In genomic region chr1:158414198-158414597, GRCm38 (mm10) we compare ENCODE assay signal across 22 mouse cellular contexts. TPM values are rescaled to one million over a fixed set of nuclear protein-coding genes. Genes with fewer than 3 reads are reported as not detected.
DNase-seq lines count a peak whose midpoint lies in the region; ATAC-seq and TF ChIP-seq lines count a peak whose summit lies in the region.
"Had no signal": no experiment of that assay in that cellular context is flagged by ENCODE, and none has a peak within 500 bp of the region (broad histone marks: within the 10 kb centered on the region; RNA-seq: fewer than 3 reads in every experiment).

No protein-coding gene starts in this region.

- no peaks in the 10 kb centered on the region for H3K27me3 ChIP-seq in forebrain, embryonic 14.5 days (replicated peaks; ENCODE audit: control insufficient read depth, insufficient read depth, low read length)
- H3K27me3 ChIP-seq in forebrain, postnatal 0 days (ENCODE audit: insufficient read depth, low read length), result no peaks in the 10 kb centered on the region
- no peaks in the 10 kb centered on the region for H3K27me3 ChIP-seq in midbrain, embryonic 11.5 days (ENCODE audit: control insufficient read depth, insufficient read depth, low read length)
- H3K27me3 ChIP-seq in midbrain, embryonic 10.5 days (ENCODE audit: low read depth, poor library complexity, severe bottlenecking), result no peaks in the 10 kb centered on the region
- no peaks in the 10 kb centered on the region for H3K27me3 ChIP-seq in midbrain, embryonic 16.5 days (ENCODE audit: control insufficient read depth, insufficient read depth, low read depth, low read length)
- no peaks in the 10 kb centered on the region for H3K27me3 ChIP-seq in midbrain, embryonic 13.5 days
- H3K27me3 ChIP-seq: embryonic facial prominence, embryonic 13.5 days; embryonic facial prominence, embryonic 15.5 days had no signal

- peaks cover 4% of the 10 kb centered on the region; the same call in 1 of the 2 replicates for H3K4me1 ChIP-seq in forebrain, embryonic 14.5 days (ENCODE audit: control insufficient read depth, insufficient read depth, low read length)
- no peaks in the 10 kb centered on the region for H3K4me1 ChIP-seq in forebrain, postnatal 0 days (ENCODE audit: insufficient read depth)
- no peaks in the 10 kb centered on the region for H3K4me1 ChIP-seq in midbrain, embryonic 11.5 days (ENCODE audit: control insufficient read depth, insufficient read depth, low read length)
- peaks cover 3% of the 10 kb centered on the region; the same call in 1 of the 2 replicates for H3K4me1 ChIP-seq in midbrain, embryonic 10.5 days
- peaks cover 2% of the 10 kb centered on the region; the same call in 1 of the 2 replicates for H3K4me1 ChIP-seq in midbrain, embryonic 16.5 days (ENCODE audit: control insufficient read depth, insufficient read depth, low read length)
- H3K4me1 ChIP-seq in midbrain, embryonic 13.5 days (replicated peaks), result 0 out of 2 replicates have a peak, but pooled peaks cover 3% of the 10 kb centered on the region
- H3K4me1 ChIP-seq: embryonic facial prominence, embryonic 13.5 days; embryonic facial prominence, embryonic 15.5 days had no signal

- H3K27ac ChIP-seq in forebrain, embryonic 14.5 days (ENCODE audit: low read depth, low read length), result no peak overlapping the region
- no peak overlapping the region for H3K27ac ChIP-seq in forebrain, postnatal 0 days (ENCODE audit: low read depth, low read length)
- no peak overlapping the region for H3K27ac ChIP-seq in midbrain, embryonic 11.5 days (ENCODE audit: low read depth, low read length)
- H3K27ac ChIP-seq in midbrain, embryonic 10.5 days (replicated peaks), result no peak overlapping the region
- H3K27ac ChIP-seq in midbrain, embryonic 16.5 days (ENCODE audit: low read length), result no peak overlapping the region
- no peak overlapping the region for H3K27ac ChIP-seq in midbrain, embryonic 13.5 days
- H3K27ac ChIP-seq: embryonic facial prominence, embryonic 13.5 days; embryonic facial prominence, embryonic 15.5 days had no signal

- no peak for TF ChIP-seq CTCF in forebrain, postnatal 0 days (IDR thresholded peaks at IDR 0.05; ENCODE audit: low read depth)

- no peaks in the 10 kb centered on the region for H3K36me3 ChIP-seq in forebrain, embryonic 14.5 days (ENCODE audit: control insufficient read depth, insufficient read depth, low read length)
- no peaks in the 10 kb centered on the region; the same call in 1 of the 2 replicates for H3K36me3 ChIP-seq in forebrain, postnatal 0 days (ENCODE audit: insufficient read depth)
- H3K36me3 ChIP-seq in midbrain, embryonic 11.5 days (ENCODE audit: control insufficient read depth, insufficient read depth, low read length), result no peaks in the 10 kb centered on the region
- 0 out of 2 replicates have a peak, but pooled peaks cover 3% of the 10 kb centered on the region for H3K36me3 ChIP-seq in midbrain, embryonic 10.5 days
- no peaks in the 10 kb centered on the region for H3K36me3 ChIP-seq in midbrain, embryonic 16.5 days (ENCODE audit: control insufficient read depth, insufficient read depth, low read length)
- H3K36me3 ChIP-seq in midbrain, embryonic 13.5 days, result no peaks in the 10 kb centered on the region
- H3K36me3 ChIP-seq: embryonic facial prominence, embryonic 13.5 days; embryonic facial prominence, embryonic 15.5 days had no signal

- DNase-seq in forebrain, embryonic 14.5 days (ENCODE audit: low spot score), result no peak
- DNase-seq in forebrain, postnatal 0 days, result no peak
- peak; percentile 81 for DNase-seq in midbrain, embryonic 11.5 days (ENCODE audit: low spot score, missing footprints)
- no peak for DNase-seq in midbrain, embryonic 10.5 days (ENCODE audit: low spot score)
- DNase-seq: adrenal gland, adult 2 months; adrenal gland, postnatal 10 days; adrenal gland, postnatal 25 days; cerebellum, adult 11 months; cerebellum, adult 18-20 months; cerebellum, adult 8-10 months; cerebellum, adult 9-11 months; cerebellum, postnatal 14 days; cerebellum, postnatal 36 days; embryo, embryonic 11 days had no signal

- H3K4me2 ChIP-seq in forebrain, embryonic 14.5 days (ENCODE audit: low read length), result no peak overlapping the region
- no peak overlapping the region for H3K4me2 ChIP-seq in forebrain, postnatal 0 days (ENCODE audit: low read depth)
- no peak overlapping the region for H3K4me2 ChIP-seq in midbrain, embryonic 11.5 days
- no peak overlapping the region for H3K4me2 ChIP-seq in midbrain, embryonic 16.5 days (ENCODE audit: low read length)
- H3K4me2 ChIP-seq in midbrain, embryonic 13.5 days (replicated peaks), result no peak overlapping the region
- H3K4me2 ChIP-seq: embryonic facial prominence, embryonic 13.5 days; embryonic facial prominence, embryonic 15.5 days had no signal

- no peak overlapping the region for H3K9ac ChIP-seq in forebrain, embryonic 14.5 days (ENCODE audit: low read length)
- no peak overlapping the region for H3K9ac ChIP-seq in forebrain, postnatal 0 days
- H3K9ac ChIP-seq in midbrain, embryonic 11.5 days (ENCODE audit: low read length), result no peak overlapping the region
- no peak overlapping the region for H3K9ac ChIP-seq in midbrain, embryonic 16.5 days (ENCODE audit: low read depth, low read length)
- no peak overlapping the region for H3K9ac ChIP-seq in midbrain, embryonic 13.5 days (replicated peaks)
- H3K9ac ChIP-seq: embryonic facial prominence, embryonic 13.5 days; embryonic facial prominence, embryonic 15.5 days had no signal

- no peaks in the 10 kb centered on the region for H3K9me3 ChIP-seq in forebrain, embryonic 14.5 days (replicated peaks; ENCODE audit: control insufficient read depth, low read length)
- H3K9me3 ChIP-seq in forebrain, postnatal 0 days (ENCODE audit: low read length), result no peaks in the 10 kb centered on the region
- H3K9me3 ChIP-seq in midbrain, embryonic 11.5 days (ENCODE audit: control insufficient read depth, low read length), result no peaks in the 10 kb centered on the region
- H3K9me3 ChIP-seq in midbrain, embryonic 10.5 days (replicated peaks), result no peaks in the 10 kb centered on the region
- H3K9me3 ChIP-seq in midbrain, embryonic 16.5 days (replicated peaks; ENCODE audit: control insufficient read depth, low read length, poor library complexity, severe bottlenecking), result no peaks in the 10 kb centered on the region
- no peaks in the 10 kb centered on the region for H3K9me3 ChIP-seq in midbrain, embryonic 13.5 days
- H3K9me3 ChIP-seq: embryonic facial prominence, embryonic 13.5 days; embryonic facial prominence, embryonic 15.5 days had no signal

- 89% methylated on average over 2 of the region's 2 CpGs for WGBS in forebrain, embryonic 14.5 days
- 83% methylated on average over 2 of the region's 2 CpGs for WGBS in forebrain, postnatal 0 days
- 88% methylated on average over 2 of the region's 2 CpGs for WGBS in midbrain, embryonic 11.5 days
- WGBS in midbrain, embryonic 10.5 days, result 94% methylated on average over 2 of the region's 2 CpGs
- 83% methylated on average over 2 of the region's 2 CpGs for WGBS in midbrain, embryonic 16.5 days
- WGBS in midbrain, embryonic 13.5 days, result 87% methylated on average over 2 of the region's 2 CpGs

- no peak overlapping the region for H3K4me3 ChIP-seq in forebrain, embryonic 14.5 days (ENCODE audit: low read depth, low read length)
- H3K4me3 ChIP-seq in forebrain, postnatal 0 days (ENCODE audit: low read depth, low read length), result no peak overlapping the region
- no peak overlapping the region for H3K4me3 ChIP-seq in midbrain, embryonic 11.5 days (ENCODE audit: low read depth, low read length)
- H3K4me3 ChIP-seq in midbrain, embryonic 10.5 days, result no peak overlapping the region
- H3K4me3 ChIP-seq in midbrain, embryonic 16.5 days (ENCODE audit: low read depth, low read length), result no peak overlapping the region
- H3K4me3 ChIP-seq in midbrain, embryonic 13.5 days (replicated peaks), result no peak overlapping the region
- H3K4me3 ChIP-seq: embryonic facial prominence, embryonic 13.5 days; embryonic facial prominence, embryonic 15.5 days; erythroblast, embryonic 14.5 days had no signal

- 0 out of 2 replicates have a peak, but pooled peaks have one; percentile 37 for ATAC-seq in forebrain, embryonic 14.5 days
- ATAC-seq in forebrain, postnatal 0 days, result no peak
- no peak for ATAC-seq in midbrain, embryonic 11.5 days (ENCODE audit: low FRiP score)
- ATAC-seq in midbrain, embryonic 16.5 days, result 0 out of 2 replicates have a peak, but pooled peaks have one; percentile 57
- no peak for ATAC-seq in midbrain, embryonic 13.5 days

RNA-seq across cellular contexts. Expression of gene Astn1, which starts 52.1 kb away (rescaled TPM):
- polyA plus RNA-seq in forebrain, embryonic 14.5 days (2014; fragmentation: Nextera tagmentation; extraction: Ambion mirVana), result 38.4 and 40.1 TPM in 2 replicates
- 83.6 and 122 TPM in 2 replicates for total RNA-seq in forebrain, postnatal 0 days (2014; rRNA removed)
- polyA plus RNA-seq in forebrain, postnatal 0 days (2015; fragmentation: Nextera tagmentation; extraction: Ambion mirVana), result 20.9 and 29.4 TPM in 2 replicates
- polyA plus RNA-seq in midbrain, embryonic 11.5 days (2014; fragmentation: Nextera tagmentation; extraction: Ambion mirVana), result 20.1 and 20.7 TPM in 2 replicates
- 9.4 and 15.0 TPM in 2 replicates for polyA plus RNA-seq in midbrain, embryonic 10.5 days (2016; fragmentation: Nextera tagmentation; extraction: Ambion mirVana)
- 45.8 and 47.2 TPM in 2 replicates for polyA plus RNA-seq in midbrain, embryonic 16.5 days (2015; fragmentation: Nextera tagmentation; extraction: Ambion mirVana)
- polyA plus RNA-seq in midbrain, embryonic 13.5 days (2015; fragmentation: Nextera tagmentation; extraction: Ambion mirVana), result 32.1 and 35.7 TPM in 2 replicates
- total RNA-seq: common myeloid progenitor, adult 5-6 weeks; MEL had no signal
- polyA plus RNA-seq: C2C12 had no signal

RNA-seq across cellular contexts. Expression of gene Brinp2, which starts 58.1 kb away (rescaled TPM):
- polyA plus RNA-seq in forebrain, embryonic 14.5 days (2014; fragmentation: Nextera tagmentation; extraction: Ambion mirVana), result 23.6 and 36.7 TPM in 2 replicates
- 46.8 and 54.1 TPM in 2 replicates for total RNA-seq in forebrain, postnatal 0 days (2014; rRNA removed)
- 34.1 and 40.6 TPM in 2 replicates for polyA plus RNA-seq in forebrain, postnatal 0 days (2015; fragmentation: Nextera tagmentation; extraction: Ambion mirVana)
- polyA plus RNA-seq in midbrain, embryonic 11.5 days (2014; fragmentation: Nextera tagmentation; extraction: Ambion mirVana), result 3.8 and 4.3 TPM in 2 replicates
- polyA plus RNA-seq in midbrain, embryonic 10.5 days (2016; fragmentation: Nextera tagmentation; extraction: Ambion mirVana), result 1.3 and 3.8 TPM in 2 replicates
- 36.6 and 43.7 TPM in 2 replicates for polyA plus RNA-seq in midbrain, embryonic 16.5 days (2015; fragmentation: Nextera tagmentation; extraction: Ambion mirVana)
- 18.5 and 18.9 TPM in 2 replicates for polyA plus RNA-seq in midbrain, embryonic 13.5 days (2015; fragmentation: Nextera tagmentation; extraction: Ambion mirVana)
- total RNA-seq: common myeloid progenitor, adult 5-6 weeks; MEL had no signal
- polyA plus RNA-seq: C2C12; erythroblast, embryonic 14.5 days had no signal

Comparison
In these comparisons a context has a peak if more than half of its experiments do, and no peak if none do; other contexts are left out.
1. ATAC-seq: peak in forebrain, embryonic 14.5 days (single experiment) and midbrain, embryonic 16.5 days (single experiment); none in forebrain, postnatal 0 days (single experiment), midbrain, embryonic 11.5 days (single experiment) and midbrain, embryonic 13.5 days (single experiment).